Mouse (Mus musculus) heart, postnatal 0 days (tissue): Measurements from ENCODE around the gene Rhbdl1. TPM values are rescaled to one million over a fixed set of nuclear protein-coding genes. Genes with fewer than 3 reads are reported as not detected.

Experiments
- ATAC-seq: fragments of 200-750 bp; cut with Nextera tagmentation; 2 replicates; pipeline ENCODE4 v1.8.0; 2017; ENCODE audit warnings: low read depth, moderate number of reproducible peaks, moderate library complexity; ENCODE audit not compliant: insufficient read depth
- DNase-seq: peaks from one replicate; pipeline ENCODE4 v3.0.0-alpha.2; 2016; ENCODE audit warnings: low spot score
- H3K27ac ChIP-seq: fragments of 300-500 bp; sonication (generic); 2 replicates; pipeline ENCODE4 v1.5.1; 2014; ENCODE audit warnings: low read depth, mild to moderate bottlenecking
- H3K27me3 ChIP-seq: fragments of 300-500 bp; sonication (generic); 2 replicates; pipeline ENCODE4 v1.6.1; 2014; ENCODE audit warnings: low read length, mixed read lengths; ENCODE audit not compliant: control insufficient read depth, insufficient read depth
- H3K36me3 ChIP-seq: fragments of 300-500 bp; sonication (generic); replicated peaks from 2 replicates; pipeline ENCODE4 v1.6.1; 2014; ENCODE audit warnings: low read length, mixed read lengths; ENCODE audit not compliant: control insufficient read depth, insufficient read depth
- H3K4me1 ChIP-seq: fragments of 300-500 bp; sonication (generic); 2 replicates; pipeline ENCODE4 v1.6.1; 2014; ENCODE audit warnings: antibody characterized with exemption; ENCODE audit not compliant: control insufficient read depth, insufficient read depth
- H3K4me2 ChIP-seq: fragments of 300-500 bp; sonication (generic); 2 replicates; pipeline ENCODE4 v1.6.1; 2014; ENCODE audit warnings: low read depth, mild to moderate bottlenecking, low read length, moderate library complexity
- H3K4me3 ChIP-seq: fragments of 300-500 bp; sonication (generic); 2 replicates; pipeline ENCODE4 v1.5.1; 2014; ENCODE audit warnings: low read depth, low read length
- H3K9ac ChIP-seq: fragments of 300-500 bp; sonication (generic); replicated peaks from 2 replicates; pipeline ENCODE4 v1.6.1; 2014; ENCODE audit warnings: low read depth, low read length, mixed read lengths
- H3K9me3 ChIP-seq: fragments of 300-500 bp; sonication (generic); replicated peaks from 2 replicates; pipeline ENCODE4 v1.6.1; 2016; ENCODE audit warnings: low read length; ENCODE audit not compliant: control insufficient read depth
- CTCF ChIP-seq: IDR thresholded peaks from 2 replicates; pipeline ENCODE4 v1.5.1; 2016; ENCODE audit warnings: antibody characterized with exemption, control low read depth, low read depth
- EP300 ChIP-seq: IDR thresholded peaks from 2 replicates; pipeline ENCODE4 v1.6.1; 2016; ENCODE audit warnings: antibody characterized with exemption, low read depth
- WGBS: fragments of 180-500 bp; shearing (Covaris S2); extraction: QIAGEN DNeasy Blood & Tissue Kit; methylation state at CpG from one replicate; pipeline ENCODE4 v1.1.7; 2014; 5-methylcytosine and 5-hydroxymethylcytosine counted together
- polyA plus RNA-seq: library from polyadenylated mRNA; unstranded; fragments of >200 nt; fragmentation: Nextera tagmentation; extraction: Ambion mirVana; gene quantifications from 2 replicates; pipeline ENCODE4 v1.2.1, GENCODE M21; 2015
- total RNA-seq: library from RNA; depleted of rRNA; stranded (reverse); fragments of >200 nt; gene quantifications from 2 replicates; pipeline ENCODE4 v1.2.3, GENCODE M21; 2014; ENCODE audit warnings: low replicate concordance

Gene Rhbdl1
- total and polyA plus RNA-seq, 2 experiments from 2014 or later: 2.2 to 2.3 TPM

- no peak overlapping the region for H3K4me2 ChIP-seq
- H3K4me1 ChIP-seq: peaks cover 13% of the 10 kb centered on the region; the same call in 1 of the 2 replicates
- H3K4me3 ChIP-seq: no peak overlapping the region
- H3K27me3 ChIP-seq: no peaks in the 10 kb centered on the region
- no peaks in the 10 kb centered on the region for H3K9me3 ChIP-seq
- no peak overlapping the region for H3K27ac ChIP-seq
- no peak overlapping the region for H3K9ac ChIP-seq
- DNase-seq: no peak
- ATAC-seq: no peak
- no peak for TF ChIP-seq CTCF
- TF ChIP-seq EP300: no peak
- 84% methylated on average over 3 of the region's 3 CpGs for WGBS
- H3K36me3 ChIP-seq: peaks cover 48% of the 10 kb centered on the region
Measured at GRCm38 (mm10) chr17:25842509-25842908, 5.4 kb upstream of the Rhbdl1 start.

DNA sequence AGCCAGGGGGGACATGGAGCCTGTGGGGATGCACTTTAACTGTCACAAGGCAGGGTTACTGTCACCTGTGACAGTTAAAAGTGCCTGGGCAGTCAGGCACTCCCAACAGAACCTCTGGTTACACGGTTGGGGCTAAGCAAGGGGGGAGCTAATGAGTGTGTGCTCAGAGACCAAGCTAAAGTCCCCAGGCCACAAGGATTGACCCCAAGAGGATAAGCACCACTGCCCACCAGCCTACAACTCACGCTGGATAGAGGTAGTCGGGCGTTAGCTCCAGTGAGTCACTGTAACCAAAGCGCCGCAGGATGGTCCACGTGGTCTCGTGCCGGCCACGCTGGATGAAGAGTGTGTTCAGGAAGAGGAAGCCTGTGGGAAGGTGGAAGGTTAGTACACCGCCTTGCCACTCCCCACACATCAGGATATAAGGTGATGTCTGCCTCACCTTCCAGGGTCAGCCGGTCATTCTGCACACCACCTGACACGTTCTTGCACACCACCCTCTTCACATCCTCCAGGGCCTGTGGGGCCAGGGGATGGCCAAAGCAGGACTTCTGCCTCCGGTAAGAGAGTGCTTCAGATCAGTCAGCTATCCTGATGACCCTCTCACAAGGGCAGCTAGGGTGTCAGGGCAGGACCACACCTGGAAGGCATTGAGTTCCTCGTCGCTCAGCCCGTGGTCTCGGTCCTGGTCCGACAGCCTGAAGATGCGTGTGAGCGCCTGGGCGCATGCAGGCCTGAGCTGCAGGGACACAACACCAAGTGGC is 4.2 kb upstream of the Rhbdl1 start, which contains the start of gene Gm20683:
TSS of gene Gm20683 (minus strand) at position 647 of the 764 bp plus-strand sequence.
- no peak for ATAC-seq
- Histone ChIP-seq H3K27ac (no peak within 1 kb of the TSS), H3K9ac (no peak within 1 kb of the TSS), H3K9me3 (no peaks in the 10 kb centered on the region), H3K27me3 (no peaks in the 10 kb centered on the region), H3K4me3 (no peak within 1 kb of the TSS), H3K36me3 (peaks cover 48% of the 10 kb centered on the region), H3K4me1 (peaks cover 25% of the 10 kb centered on the region), H3K4me2 (no peak within 1 kb of the TSS)
- 91% methylated on average over 22 of the region's 22 CpGs for whole genome bisulfite sequencing
- TF ChIP-seq EP300 (no peak), CTCF (no peak)
- no peak for DNase-seq

DNA sequence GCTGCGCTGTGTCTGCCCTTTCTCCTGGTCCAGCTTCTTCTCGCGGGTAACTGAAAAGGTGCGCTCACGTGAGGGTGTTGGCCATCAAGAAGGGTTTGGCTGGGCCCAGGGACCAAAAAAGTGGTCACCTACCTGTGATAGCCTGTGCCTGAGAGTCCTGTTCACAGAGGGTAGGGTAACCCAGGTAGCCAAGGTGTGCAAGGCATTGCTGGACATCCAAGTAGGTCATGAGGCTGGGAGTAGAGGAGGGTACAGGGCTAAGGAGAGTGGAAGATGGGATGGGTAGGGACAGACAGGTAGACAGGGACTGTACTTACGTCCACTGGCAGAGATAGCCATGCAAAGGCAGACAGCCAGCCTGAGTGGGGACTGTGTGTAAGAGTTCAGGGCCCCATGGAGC is 3.4 kb upstream of the Rhbdl1 start:
- DNase-seq (no peak), ATAC-seq (no peak)
- Histone ChIP-seq H3K4me3 (no peak overlapping the region), H3K4me2 (no peak overlapping the region), H3K27me3 (no peaks in the 10 kb centered on the region), H3K4me1 (peaks cover 30% of the 10 kb centered on the region), H3K36me3 (peaks cover 48% of the 10 kb centered on the region), H3K9me3 (no peaks in the 10 kb centered on the region), H3K9ac (no peak overlapping the region), H3K27ac (no peak overlapping the region)
- TF ChIP-seq CTCF (no peak), EP300 (no peak)
- 89% methylated on average over 6 of the region's 6 CpGs for WGBS

GRCm38 (mm10) chr17:25839455-25840235 is 2.5 kb upstream of the Rhbdl1 start:
- Histone ChIP-seq H3K9me3 (no peaks in the 10 kb centered on the region), H3K9ac (no peak overlapping the region), H3K4me3 (no peak overlapping the region), H3K27ac (no peak overlapping the region), H3K4me2 (no peak overlapping the region), H3K4me1 (peaks cover 32% of the 10 kb centered on the region), H3K27me3 (no peaks in the 10 kb centered on the region), H3K36me3 (peaks cover 48% of the 10 kb centered on the region)
- ATAC-seq (no peak), DNase-seq (no peak)
- 82% methylated on average over 14 of the region's 14 CpGs for WGBS
- TF ChIP-seq EP300: no peak
- no peak for TF ChIP-seq CTCF

GRCm38 (mm10) chr17:25838904-25839303 is 1.8 kb upstream of the Rhbdl1 start:
- Histone ChIP-seq H3K4me3 (no peak overlapping the region), H3K4me2 (no peak overlapping the region), H3K36me3 (peaks cover 48% of the 10 kb centered on the region), H3K9me3 (no peaks in the 10 kb centered on the region), H3K4me1 (peaks cover 36% of the 10 kb centered on the region), H3K27me3 (no peaks in the 10 kb centered on the region), H3K9ac (no peak overlapping the region), H3K27ac (no peak overlapping the region)
- no peak for DNase-seq
- TF ChIP-seq CTCF: no peak
- no peak for TF ChIP-seq EP300
- WGBS: 79% methylated on average over 4 of the region's 4 CpGs
- ATAC-seq: no peak
